Mouse (Mus musculus): Measurements from ENCODE around the gene Plcb3.
"Not testable (repeated sequence)": the region's sequence is repeated elsewhere in the genome, so short reads cannot be mapped to it uniquely, and the experiment has no call there.

Plcb3 gene

GRCm38 (mm10) chr19:6991166-6991565, 14.9 kb upstream of the Plcb3 start:
- not testable (repeated sequence) for DNase-seq (ENCODE audit: low read depth, low spot score)

DNA sequence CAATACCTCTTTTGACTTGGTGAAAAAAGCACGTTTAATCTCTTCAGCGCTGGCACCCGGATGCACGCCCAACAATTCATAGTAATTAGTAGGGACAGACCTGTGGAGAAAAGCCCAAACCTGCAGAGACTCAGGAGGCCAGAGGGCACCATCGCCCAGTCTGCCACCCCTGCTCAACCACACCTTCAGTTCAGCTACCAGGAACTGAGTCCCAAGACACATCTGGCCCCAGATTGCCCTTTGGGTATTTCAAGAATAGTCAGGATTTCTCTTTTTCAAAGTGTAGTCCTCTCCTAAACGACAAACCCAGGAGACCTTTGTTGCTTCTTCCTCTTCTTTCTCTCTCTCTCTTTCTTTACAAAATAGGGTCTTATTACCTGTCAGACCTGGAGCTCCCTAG, 14.4 kb upstream of the Plcb3 start:
- no peak for DNase-seq (ENCODE audit: low read depth, low spot score)

- DNase-seq (ENCODE audit: low read depth, low spot score) = no peak
These were observed 13.0 kb upstream of the Plcb3 start for GRCm38 (mm10) chr19:6989251-6989650.

- no peak for DNase-seq (ENCODE audit: low read depth, low spot score)
These were observed 11.6 kb upstream of the Plcb3 start for GRCm38 (mm10) chr19:6987904-6988285.

DNA sequence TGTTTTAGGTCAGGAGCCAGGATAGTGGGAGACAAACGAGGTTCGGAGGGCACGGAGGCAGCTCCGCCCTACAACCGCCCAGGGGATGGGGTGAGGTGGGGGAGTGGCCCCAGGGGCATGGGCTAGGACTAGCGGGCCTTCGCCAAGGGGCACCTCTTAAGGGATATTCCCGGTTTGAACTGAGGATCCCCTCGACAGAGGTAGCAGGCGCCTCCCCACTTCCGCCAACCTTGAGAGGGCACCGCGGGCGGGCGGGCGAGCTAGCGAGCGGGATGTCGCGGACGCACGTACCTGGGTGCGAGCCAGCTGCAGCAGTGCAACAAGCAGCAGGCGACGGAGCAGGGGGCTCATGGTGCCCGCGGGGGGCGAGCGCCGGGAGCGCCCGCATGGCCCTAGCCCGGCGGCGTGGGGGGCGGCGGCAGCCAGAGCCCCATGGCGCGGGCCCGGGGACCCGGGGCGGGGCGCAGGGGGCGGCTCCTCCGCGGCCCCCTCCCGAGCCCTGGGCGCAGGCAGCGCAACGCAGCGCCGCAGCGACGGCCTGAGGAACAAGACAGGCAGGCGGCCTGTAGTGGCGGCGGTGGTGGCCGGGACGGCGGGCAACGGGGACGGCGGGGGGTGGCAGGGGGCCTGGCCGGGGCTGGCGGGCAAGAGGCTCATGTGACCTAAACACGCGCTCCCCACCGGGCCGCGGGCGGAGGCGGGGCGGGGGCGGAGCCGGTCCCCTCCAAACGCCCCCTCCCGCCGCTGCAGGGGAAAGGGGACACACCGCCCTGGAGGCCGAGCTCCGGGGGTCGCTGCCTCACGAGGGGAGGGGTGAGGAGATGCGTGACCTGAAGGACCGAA, 11.0 kb upstream of the Plcb3 start, which contains the start of gene Vegfb:
TSS of gene Vegfb (minus strand) at position 591 of the 843 bp plus-strand sequence.
- no peak for DNase-seq (ENCODE audit: low read depth, low spot score)

GRCm38 (mm10) chr19:6985951-6986708, 9.9 kb upstream of the Plcb3 start:
- DNase-seq (ENCODE audit: low read depth, low spot score) = no peak

GRCm38 (mm10) chr19:6985300-6985699, 9.0 kb upstream of the Plcb3 start:
- DNase-seq (ENCODE audit: low read depth, low spot score) = no peak

DNA sequence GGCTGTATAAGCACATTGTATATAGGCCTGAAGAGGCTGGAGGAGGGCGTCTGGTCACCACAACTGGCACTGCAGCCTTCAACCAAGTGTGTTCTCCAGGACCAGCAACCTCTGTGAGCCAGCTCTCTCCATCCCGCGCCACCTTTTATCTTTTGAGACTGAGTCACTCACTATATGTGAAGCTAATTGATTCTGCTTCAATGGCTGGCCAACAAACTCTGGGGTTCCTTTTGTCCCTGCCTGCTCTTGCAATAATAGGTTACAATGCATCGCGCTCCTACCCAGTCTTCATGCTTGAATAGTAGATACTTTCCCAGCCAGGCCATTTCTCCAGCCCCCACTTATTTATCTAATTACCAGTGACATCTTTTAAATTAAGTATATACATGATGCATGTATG, 7.4 kb upstream of the Plcb3 start:
- DNase-seq (ENCODE audit: low read depth, low spot score) = no peak

DNA sequence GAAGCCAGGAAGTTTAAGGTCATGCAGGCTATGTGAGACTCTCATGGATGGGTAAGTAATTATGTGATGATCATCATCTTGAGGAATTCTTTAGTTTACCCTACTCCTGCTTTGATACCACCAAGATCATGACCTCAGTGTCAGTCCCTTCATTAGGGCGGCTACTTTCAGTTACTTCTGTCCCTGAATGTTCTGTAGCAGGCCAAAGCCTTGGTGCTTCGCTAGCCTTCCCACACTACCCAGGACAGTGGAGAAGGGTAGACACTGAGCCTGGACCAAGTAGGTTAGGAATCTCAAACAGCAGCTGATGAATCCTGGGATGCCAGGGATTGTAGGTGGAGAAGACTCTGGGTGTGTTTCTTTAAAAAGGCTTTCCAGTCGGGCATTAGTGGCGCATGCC, 5.2 kb upstream of the Plcb3 start:
- no peak for DNase-seq (ENCODE audit: low read depth, low spot score)

- DNase-seq (ENCODE audit: low read depth, low spot score) = peak; percentile 97
These were observed 4.3 kb upstream of the Plcb3 start, which contains the start of gene Fkbp2 for GRCm38 (mm10) chr19:6980381-6981093. Gene Fkbp2 (minus strand): TSS chr19:6980501.

- peak; percentile 96 for DNase-seq (ENCODE audit: low read depth, low spot score)
These were observed 3.5 kb upstream of the Plcb3 start for GRCm38 (mm10) chr19:6979486-6980380.

DNA sequence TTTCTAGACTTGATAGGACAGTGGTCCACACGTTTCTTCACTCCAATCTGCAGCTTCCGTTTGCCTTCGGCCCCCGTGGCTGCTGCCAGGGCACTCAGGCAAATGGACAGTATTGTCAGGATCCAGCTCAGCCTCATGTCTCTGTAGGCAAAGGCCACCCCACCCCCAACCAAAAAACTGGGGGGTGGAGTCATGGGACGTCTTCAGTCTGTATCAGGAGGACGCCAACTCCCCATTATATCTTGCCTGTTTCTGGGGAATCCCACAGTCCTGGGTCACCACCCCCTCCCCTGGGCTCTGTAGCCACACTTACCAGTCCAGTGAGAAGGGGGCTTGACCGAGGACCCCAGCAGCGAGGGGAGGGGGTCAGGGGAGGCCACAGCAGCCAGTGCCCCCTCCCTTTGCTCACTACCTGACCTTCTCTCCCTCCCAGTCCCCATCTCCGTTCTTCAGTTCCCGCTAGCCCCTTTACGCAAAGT, 2.8 kb upstream of the Plcb3 start:
- no peak for DNase-seq (ENCODE audit: low read depth, low spot score)

DNA sequence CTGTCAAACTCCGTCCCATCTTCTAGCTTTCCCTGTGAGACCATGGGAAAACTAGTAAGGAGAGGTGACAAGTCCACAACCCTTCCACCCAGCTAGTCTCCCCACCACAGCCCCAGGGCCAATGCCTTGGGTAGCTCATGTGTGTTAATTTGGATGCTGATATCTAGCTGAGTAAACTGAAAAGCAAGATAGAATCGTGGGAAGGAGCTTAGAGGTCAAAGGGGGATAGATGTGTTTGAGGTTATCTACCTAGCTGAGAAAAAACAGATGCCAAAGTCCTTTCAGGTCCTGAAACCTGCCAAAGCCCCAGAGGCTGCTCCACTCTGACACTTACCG, 2.3 kb upstream of the Plcb3 start:
- no peak for DNase-seq (ENCODE audit: low read depth, low spot score)

GRCm38 (mm10) chr19:6977759-6978638, 1.7 kb upstream of the Plcb3 start:
- DNase-seq (ENCODE audit: low read depth, low spot score) = no peak

DNA sequence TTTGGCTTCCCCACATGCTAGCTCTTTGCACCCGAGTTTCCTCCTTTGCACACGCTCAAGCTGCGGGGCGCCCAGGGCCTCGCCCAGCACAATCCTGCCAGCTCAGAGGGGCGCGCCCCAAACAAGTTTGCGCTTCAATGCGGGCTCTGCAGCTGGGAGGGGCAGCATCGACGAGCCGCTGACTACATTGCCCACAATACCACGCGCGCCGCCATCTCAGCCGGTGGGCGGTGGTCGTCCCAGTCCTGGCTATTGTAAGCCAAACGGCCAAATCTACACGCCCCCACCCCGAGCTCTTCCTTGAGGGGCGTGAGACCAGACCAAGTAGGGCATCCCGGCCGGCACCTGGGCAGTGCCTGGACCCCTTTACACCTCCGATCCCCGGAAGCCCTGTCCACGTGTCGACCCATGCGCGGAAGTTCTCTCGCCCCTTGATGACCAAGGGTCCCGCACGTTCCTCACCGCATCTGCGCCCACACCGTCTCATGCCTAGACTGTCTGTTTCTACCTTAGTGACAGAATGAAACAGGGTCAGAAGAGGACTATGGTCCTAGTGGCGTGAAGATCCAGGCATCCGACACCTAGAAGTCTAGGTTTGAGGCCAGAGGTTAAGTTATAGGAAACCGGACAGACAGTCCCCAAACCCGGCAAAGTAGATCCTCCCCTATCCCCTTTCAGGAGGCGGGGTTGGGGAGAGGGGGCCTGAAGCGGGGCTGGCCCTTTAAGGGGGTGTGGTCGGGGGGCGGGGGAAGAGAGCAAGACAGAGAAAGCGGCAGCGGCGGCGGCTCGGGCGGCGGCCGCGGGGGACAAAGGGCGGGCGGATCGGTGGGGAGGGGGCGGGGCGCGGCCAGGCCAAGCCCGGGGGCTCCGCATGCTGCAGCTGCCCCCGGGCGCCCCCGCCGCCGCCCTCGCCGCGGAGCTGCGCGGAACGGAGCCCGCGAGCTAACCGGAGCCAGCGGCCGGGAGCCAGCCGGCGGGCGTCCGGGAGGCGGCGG, 1.8 kb downstream of the Plcb3 start, which contains the start of gene Ppp1r14b:
TSS of gene Ppp1r14b (plus strand) at position 758 of the 995 bp plus-strand sequence.
- DNase-seq (ENCODE audit: low read depth, low spot score) = no peak

GRCm38 (mm10) chr19:6973581-6974190, 2.6 kb downstream of the Plcb3 start:
- DNase-seq (ENCODE audit: low read depth, low spot score) = no peak

DNA sequence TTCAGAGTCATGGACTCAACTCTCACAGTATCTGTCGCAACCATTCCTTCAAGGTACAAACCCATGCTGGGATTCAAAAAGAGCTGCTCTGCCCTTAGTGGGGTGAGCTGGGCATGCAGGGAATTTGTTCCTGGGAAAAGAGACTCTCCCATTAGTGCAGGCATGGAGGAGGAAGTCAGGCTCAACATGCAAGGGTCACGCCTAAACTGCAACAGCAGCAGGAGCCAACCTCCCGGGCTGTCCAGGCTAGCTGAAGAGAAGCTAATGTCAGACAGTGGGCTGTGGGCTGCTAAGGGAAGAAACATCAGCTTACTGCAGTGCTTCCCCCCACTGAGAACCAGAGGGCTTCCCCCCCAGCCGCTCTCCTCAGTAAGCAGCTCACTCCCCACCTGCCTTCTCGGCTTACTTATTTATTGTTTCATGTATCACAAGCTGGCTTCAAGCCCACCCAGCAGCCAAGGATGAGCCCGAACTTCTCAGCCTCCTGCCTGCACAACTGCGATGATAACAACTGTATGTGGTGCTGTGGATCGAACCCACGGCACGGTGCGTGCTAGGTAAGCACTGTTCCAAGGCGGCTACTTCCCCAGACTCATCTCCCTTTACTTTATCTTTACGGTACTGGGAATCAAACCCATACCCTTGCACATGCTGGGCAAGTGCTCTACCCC, 3.9 kb downstream of the Plcb3 start:
- DNase-seq (ENCODE audit: low read depth, low spot score) = no peak

- no peak for DNase-seq (ENCODE audit: low read depth, low spot score)
These were observed 4.6 kb downstream of the Plcb3 start for GRCm38 (mm10) chr19:6971644-6972043.

All from brain, embryonic 18.5 days (tissue).